31 mouse cellular contexts compared by ENCODE assay signal in the genomic region with DNA sequence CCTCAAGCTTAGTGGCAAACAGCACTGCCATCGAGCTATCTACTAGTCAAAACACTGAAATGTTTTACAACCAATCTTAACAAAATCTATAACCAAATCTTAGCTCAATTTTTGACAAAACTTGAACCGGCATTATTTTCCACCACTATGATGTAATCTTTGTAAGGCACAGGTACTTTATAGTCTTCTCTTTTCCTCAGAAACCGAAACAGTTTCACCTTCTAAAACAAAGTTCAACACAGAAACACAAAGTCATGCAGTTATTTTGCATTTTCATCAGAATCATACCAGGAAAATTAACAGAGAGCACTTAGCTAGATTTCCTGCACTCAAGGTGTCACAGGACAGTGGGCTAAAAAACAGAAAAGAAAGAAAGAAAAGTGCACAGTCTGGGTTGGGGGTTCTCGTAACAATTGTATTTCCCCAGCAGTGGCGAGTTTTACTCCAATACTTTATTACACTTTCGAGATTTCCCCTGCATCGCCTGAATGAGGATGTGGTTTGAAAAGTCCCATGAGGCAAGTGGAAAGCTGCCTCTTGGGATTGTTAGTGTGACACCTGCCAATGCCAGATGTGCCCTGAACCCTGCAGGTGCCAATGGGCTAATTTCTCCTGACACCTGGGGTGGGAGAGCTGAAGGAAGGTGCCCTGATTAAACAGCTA. TPM values are rescaled to one million over a fixed set of nuclear protein-coding genes. Genes with fewer than 3 reads are reported as not detected.
DNase-seq lines count a peak whose midpoint lies in the region; ATAC-seq and TF ChIP-seq lines count a peak whose summit lies in the region.
"Had no signal": no experiment of that assay in that cellular context is flagged by ENCODE, and none has a peak within 500 bp of the region (broad histone marks: within the 10 kb centered on the region; RNA-seq: fewer than 3 reads in every experiment).

No protein-coding gene starts in this region.

- no peak overlapping the region for H3K4me3 ChIP-seq in forebrain, embryonic 13.5 days
- H3K4me3 ChIP-seq in forebrain, embryonic 14.5 days (ENCODE audit: low read depth, low read length), result no peak overlapping the region
- H3K4me3 ChIP-seq in CH12.LX (replicated peaks in 1 of 3; ENCODE audit: low read depth in 2 of 3, low read length in 2 of 3, poor library complexity in 1 of 3), result no peak overlapping the region
- H3K4me3 ChIP-seq: embryonic facial prominence, embryonic 13.5 days; forebrain, embryonic 10.5 days; hindbrain, embryonic 12.5 days; layer of hippocampus, adult 2 months; limb, embryonic 13.5 days; megakaryocyte, embryonic 14.5 days; midbrain, embryonic 13.5 days; neural tube, embryonic 15.5 days had no signal

- peak; percentile 90 for TF ChIP-seq EP300 in CH12.LX (IDR thresholded peaks at IDR 0.05; ENCODE audit: low read length)

- peaks cover 4% of the 10 kb centered on the region; the same call in 1 of the 2 replicates for H3K27me3 ChIP-seq in forebrain, embryonic 13.5 days
- H3K27me3 ChIP-seq in forebrain, embryonic 14.5 days (replicated peaks; ENCODE audit: control insufficient read depth, insufficient read depth, low read length), result 0 out of 2 replicates have a peak, but pooled peaks cover 2% of the 10 kb centered on the region
- no peaks in the 10 kb centered on the region for H3K27me3 ChIP-seq in CH12.LX (replicated peaks)
- H3K27me3 ChIP-seq in splenic B cell, adult 2 months (ENCODE audit: control insufficient read depth, insufficient read depth, low read length, poor library complexity, severe bottlenecking), result no peaks in the 10 kb centered on the region
- H3K27me3 ChIP-seq: embryonic facial prominence, embryonic 13.5 days; hindbrain, embryonic 12.5 days; limb, embryonic 13.5 days; megakaryocyte, embryonic 14.5 days; midbrain, embryonic 13.5 days; neural tube, embryonic 15.5 days had no signal

- WGBS in forebrain, embryonic 13.5 days, result 76% methylated on average over 7 of the region's 7 CpGs
- 82% methylated on average over 7 of the region's 7 CpGs for WGBS in forebrain, embryonic 14.5 days

- dilution Hi-C loops in CH12.LX (cut with MboI; ENCODE audit: extremely low pct_ligation_motif_present, extremely low pct_unique_long_range_greater_than_20kb, low sequenced_read_pairs), result no loop called here

- ATAC-seq in forebrain, embryonic 13.5 days, result no peak
- no peak for ATAC-seq in forebrain, embryonic 14.5 days
- ATAC-seq: liver, postnatal 0 days; midbrain, embryonic 13.5 days had no signal

- H3K9me3 ChIP-seq in forebrain, embryonic 13.5 days (replicated peaks), result no peaks in the 10 kb centered on the region
- no peaks in the 10 kb centered on the region for H3K9me3 ChIP-seq in forebrain, embryonic 14.5 days (replicated peaks; ENCODE audit: control insufficient read depth, low read length)
- no peaks in the 10 kb centered on the region for H3K9me3 ChIP-seq in CH12.LX (replicated peaks; ENCODE audit: low read length)
- H3K9me3 ChIP-seq: embryonic facial prominence, embryonic 13.5 days; forebrain, embryonic 10.5 days; G1E; hindbrain, embryonic 12.5 days; limb, embryonic 13.5 days; megakaryocyte, embryonic 14.5 days; midbrain, embryonic 13.5 days; neural tube, embryonic 15.5 days had no signal

- H3K79me2 ChIP-seq in CH12.LX (replicated peaks; ENCODE audit: control insufficient read depth, extremely low read depth, insufficient read depth, poor library complexity, severe bottlenecking), result no peaks in the 10 kb centered on the region

- in situ Hi-C loops in CH12.LX (cut with MboI; ENCODE audit: low pct_ligation_motif_present, low pct_unique_long_range_greater_than_20kb, low sequenced_read_pairs), result loop anchor here (10.0 kb wide), 1 partner anchor 45 kb away; a partner anchor contains a TSS

- TF ChIP-seq POLR2A in CH12.LX (IDR thresholded peaks at IDR 0.05; ENCODE audit: low read depth, low read length), result no peak

- no peak for TF ChIP-seq RAD21 in CH12.LX (IDR thresholded peaks at IDR 0.05; ENCODE audit: low read depth, low read length)

- H3K9ac ChIP-seq in forebrain, embryonic 13.5 days, result no peak overlapping the region
- H3K9ac ChIP-seq in forebrain, embryonic 14.5 days (ENCODE audit: low read length), result no peak overlapping the region
- H3K9ac ChIP-seq in CH12.LX (ENCODE audit: insufficient read depth, low read depth), result no peak overlapping the region
- H3K9ac ChIP-seq: embryonic facial prominence, embryonic 13.5 days; hindbrain, embryonic 12.5 days; limb, embryonic 13.5 days; liver, postnatal 0 days; midbrain, embryonic 13.5 days; neural tube, embryonic 15.5 days had no signal

- peaks cover 30% of the 10 kb centered on the region for H3K4me1 ChIP-seq in forebrain, embryonic 13.5 days
- peaks cover 14% of the 10 kb centered on the region for H3K4me1 ChIP-seq in forebrain, embryonic 14.5 days (ENCODE audit: control insufficient read depth, insufficient read depth, low read length)
- peaks cover 15 to 18% of the 10 kb centered on the region in 2 experiments for H3K4me1 ChIP-seq in CH12.LX (ENCODE audit: control insufficient read depth in 1 of 2, insufficient read depth in 2 of 2)
- H3K4me1 ChIP-seq: embryonic facial prominence, embryonic 13.5 days; megakaryocyte, embryonic 14.5 days had no signal

- no peak overlapping the region for H3K4me2 ChIP-seq in forebrain, embryonic 13.5 days
- no peak overlapping the region for H3K4me2 ChIP-seq in forebrain, embryonic 14.5 days (ENCODE audit: low read length)
- peak overlapping the region; percentile 89 for H3K4me2 ChIP-seq in CH12.LX (ENCODE audit: insufficient read depth, low read depth, poor library complexity, severe bottlenecking)
- H3K4me2 ChIP-seq: embryonic facial prominence, embryonic 13.5 days; heart, embryonic 11.5 days; hindbrain, embryonic 12.5 days; limb, embryonic 13.5 days; liver, embryonic 11.5 days; midbrain, embryonic 13.5 days; neural tube, embryonic 15.5 days had no signal

- no peak for TF ChIP-seq CTCF in CH12.LX (conservative IDR thresholded peaks at IDR 0.05 in 1 of 2, IDR thresholded peaks at IDR 0.05 in 1 of 2; ENCODE audit: low read depth in 2 of 2, low read length in 2 of 2)

- H3K36me3 ChIP-seq in forebrain, embryonic 13.5 days (ENCODE audit: poor library complexity, severe bottlenecking), result no peaks in the 10 kb centered on the region
- no peaks in the 10 kb centered on the region for H3K36me3 ChIP-seq in forebrain, embryonic 14.5 days (ENCODE audit: control insufficient read depth, insufficient read depth, low read length)
- peaks cover 8 to 17% of the 10 kb centered on the region in 2 experiments for H3K36me3 ChIP-seq in CH12.LX (replicated peaks in 1 of 2; ENCODE audit: control insufficient read depth in 1 of 2, insufficient read depth in 1 of 2, low read length in 1 of 2)
- no peaks in the 10 kb centered on the region; the same call in 1 of the 2 replicates for H3K36me3 ChIP-seq in splenic B cell, adult 2 months (ENCODE audit: control insufficient read depth, insufficient read depth, low read length, poor library complexity, severe bottlenecking)
- H3K36me3 ChIP-seq: limb, embryonic 13.5 days; midbrain, embryonic 13.5 days; neural tube, embryonic 15.5 days had no signal

- peak overlapping the region; percentile 14; the same call in 1 of the 2 replicates for H3K27ac ChIP-seq in forebrain, embryonic 13.5 days
- no peak overlapping the region for H3K27ac ChIP-seq in forebrain, embryonic 14.5 days (ENCODE audit: low read depth, low read length)
- H3K27ac ChIP-seq in CH12.LX (ENCODE audit: insufficient read depth, low read depth), result peak overlapping the region; percentile 63
- H3K27ac ChIP-seq: embryonic facial prominence, embryonic 13.5 days; forebrain, embryonic 10.5 days; hindbrain, embryonic 12.5 days; layer of hippocampus, adult 2 months; limb, embryonic 13.5 days; midbrain, embryonic 13.5 days; neural tube, embryonic 15.5 days; stomach, postnatal 0 days had no signal

- no peak for DNase-seq in forebrain, embryonic 14.5 days (ENCODE audit: low spot score)
- DNase-seq in A20 (ENCODE audit: low read depth, low spot score) (peak; percentile 80), CH12.LX (ENCODE audit: extremely low read depth) (peak; percentile 83)
- DNase-seq in splenic B cell, adult 2 months (ENCODE audit: low read depth, low spot score), result peak; percentile 55
- no peak for DNase-seq in kidney, postnatal 4 days
- no peak for DNase-seq in yolk sac, embryonic 10.5 days (ENCODE audit: low spot score)
- DNase-seq in urinary bladder, adult 2 months (ENCODE audit: low spot score), result no peak
- DNase-seq: cerebellum, adult 11 months; cerebellum, adult 9-10 months; gastrocnemius, postnatal 36 days; heart, adult 18-20 months; heart, postnatal 36 days; kidney, adult 11 months; kidney, postnatal 14 days; liver, postnatal 0 days; lung, postnatal 36 days; retina, postnatal 1 day; right cerebral cortex, postnatal 14 days had no signal

TF ChIP-seq in CH12.LX, 34 proteins besides CTCF, POLR2A, EP300 and RAD21 (continues in another document):
- TF ChIP-seq ZNF384 (IDR thresholded peaks at IDR 0.05; ENCODE audit: low read depth, low read length), result no peak
- TF ChIP-seq CHD2 (IDR thresholded peaks at IDR 0.05; ENCODE audit: low read length), result peak; percentile 62; the same call in 1 of the 2 replicates
- peak; percentile 70; the same call in 1 of the 2 replicates for TF ChIP-seq KAT2A (IDR thresholded peaks at IDR 0.05; ENCODE audit: insufficient replicate concordance, low read length)
- TF ChIP-seq JUN (IDR thresholded peaks at IDR 0.05; ENCODE audit: insufficient read depth, low read depth, low read length), result peak; percentile 72
- TF ChIP-seq TCF12 (IDR thresholded peaks at IDR 0.05; ENCODE audit: low read depth, low read length), result peak; percentile 100
- no peak for TF ChIP-seq ZMIZ1 (IDR thresholded peaks at IDR 0.05; ENCODE audit: low read depth, low read length)
- no peak for TF ChIP-seq NELFE (IDR thresholded peaks at IDR 0.05; ENCODE audit: low read depth, low read length)
- peak; percentile 59 for TF ChIP-seq MEF2A (IDR thresholded peaks at IDR 0.05; ENCODE audit: borderline replicate concordance, low read depth, low read length)
- TF ChIP-seq MAFK (IDR thresholded peaks at IDR 0.05; ENCODE audit: insufficient replicate concordance, low read length), result peak; percentile 52; the same call in 1 of the 2 replicates
- peak; percentile 66; the same call in 1 of the 2 replicates for TF ChIP-seq JUND (conservative IDR thresholded peaks at IDR 0.05; ENCODE audit: low read depth, low read length)
- TF ChIP-seq ETS1 (conservative IDR thresholded peaks at IDR 0.05; ENCODE audit: low read depth, low read length), result peak; percentile 77; the same call in 1 of the 2 replicates
- no peak for TF ChIP-seq GABPA (IDR thresholded peaks at IDR 0.05; ENCODE audit: insufficient replicate concordance, low read depth, low read length)
- TF ChIP-seq NRF1 (IDR thresholded peaks at IDR 0.05; ENCODE audit: low read depth, low read length), result no peak

RNA-seq across cellular contexts. Expression of a gene that starts 40.1 kb away (rescaled TPM):
- 47.5 and 51.9 TPM in 2 replicates for polyA plus RNA-seq in forebrain, embryonic 13.5 days (2015; fragmentation: Nextera tagmentation; extraction: Ambion mirVana)
- 43.5 and 52.7 TPM in 2 replicates for polyA plus RNA-seq in forebrain, embryonic 14.5 days (2014; fragmentation: Nextera tagmentation; extraction: Ambion mirVana)
- total RNA-seq in CH12.LX (2012; rRNA removed) (21.6 and 24.7 TPM in 2 replicates), CH12.LX (2014; rRNA removed) (16.1 and 17.1 TPM in 2 replicates)
- polyA plus RNA-seq in CH12.LX (2012; ENCODE audit: insufficient read length, low read depth), result 18.0 and 18.2 TPM in 2 replicates
- polyA plus RNA-seq in urinary bladder, adult 2 months (2012; rRNA removed), result 22.0 and 24.6 TPM in 2 replicates

Comparison
In these comparisons a context has a peak if more than half of its experiments do, and no peak if none do; other contexts are left out.
1. DNase-seq: peak in A20 (single experiment), CH12.LX (single experiment) and splenic B cell, adult 2 months (single experiment); none in forebrain, embryonic 14.5 days (single experiment), kidney, postnatal 4 days (0 of 2), yolk sac, embryonic 10.5 days (single experiment) and urinary bladder, adult 2 months (single experiment).